Mouse (Mus musculus): ENCODE data around the gene Amigo1.

GRCm38 (mm10) chr3:108140786-108141185, 45.3 kb upstream of the Amigo1 start:
- TF ChIP-seq GATA1 (IDR thresholded peaks at IDR 0.05; ENCODE audit: low read length) = no peak
- TF ChIP-seq TAL1 (IDR thresholded peaks at IDR 0.05; ENCODE audit: low read length) = no peak

All from erythroblast, embryonic 14.5 days (primary cell).